Mouse (Mus musculus) kidney, adult 2 months (tissue): ENCODE data around the gene Eif3i. TPM values are rescaled to one million over a fixed set of nuclear protein-coding genes. Genes with fewer than 3 reads are reported as not detected.

Source experiments
- DNase-seq: peaks from one replicate; pipeline ENCODE4 v3.0.0; 2021
- H3K27ac ChIP-seq: fragments of 200-500 bp; 2 replicates; pipeline ENCODE4 v1.5.1; 2012; ENCODE audit warnings: low read depth, low read length, control low read depth, inconsistent platforms; ENCODE audit not compliant: insufficient read depth
- H3K27me3 ChIP-seq: fragments of 200-500 bp; replicated peaks from 2 replicates; pipeline ENCODE4 v1.6.1; 2012; ENCODE audit warnings: mild to moderate bottlenecking, moderate library complexity, low read length, inconsistent platforms; ENCODE audit not compliant: control insufficient read depth, insufficient read depth
- H3K36me3 ChIP-seq: fragments of 200-500 bp; 2 replicates; pipeline ENCODE4 v1.6.1; 2012; ENCODE audit warnings: mild to moderate bottlenecking, moderate library complexity, low read length, inconsistent platforms; ENCODE audit not compliant: control insufficient read depth, insufficient read depth
- H3K4me1 ChIP-seq: fragments of 200-500 bp; 2 replicates; pipeline ENCODE4 v1.6.1; 2011; ENCODE audit warnings: low read length; ENCODE audit not compliant: control insufficient read depth, insufficient read depth
- H3K4me3 ChIP-seq: fragments of 200-500 bp; 2 replicates; pipeline ENCODE4 v1.5.1; 2011; ENCODE audit warnings: mild to moderate bottlenecking, low read depth, low read length, control low read depth; ENCODE audit not compliant: insufficient read depth
- CTCF ChIP-seq: fragments of 200-500 bp; conservative IDR thresholded peaks from 2 replicates; pipeline ENCODE4 v1.5.1; 2011; ENCODE audit warnings: low read depth, mild to moderate bottlenecking, control low read depth, low read length, moderate library complexity, mixed read lengths; ENCODE audit not compliant: insufficient read depth, insufficient read length
- POLR2A ChIP-seq: fragments of 200-500 bp; IDR thresholded peaks from one replicate; pipeline ENCODE4 v1.6.1; 2011; ENCODE audit warnings: low read depth, low read length, control low read depth
- WGBS: fragments of 180-500 bp; shearing (Covaris S2); methylation state at CpG from one replicate; pipeline ENCODE4 v1.1.7; 2018; 5-methylcytosine and 5-hydroxymethylcytosine counted together
- polyA plus RNA-seq: library from polyadenylated mRNA; depleted of rRNA; stranded (reverse); fragments of >200 nt; gene quantifications from 2 replicates; pipeline ENCODE4 v1.2.3, GENCODE M21; 2012

Gene Eif3i
- polyA plus RNA-seq, 1 experiment = 311 TPM

DNA sequence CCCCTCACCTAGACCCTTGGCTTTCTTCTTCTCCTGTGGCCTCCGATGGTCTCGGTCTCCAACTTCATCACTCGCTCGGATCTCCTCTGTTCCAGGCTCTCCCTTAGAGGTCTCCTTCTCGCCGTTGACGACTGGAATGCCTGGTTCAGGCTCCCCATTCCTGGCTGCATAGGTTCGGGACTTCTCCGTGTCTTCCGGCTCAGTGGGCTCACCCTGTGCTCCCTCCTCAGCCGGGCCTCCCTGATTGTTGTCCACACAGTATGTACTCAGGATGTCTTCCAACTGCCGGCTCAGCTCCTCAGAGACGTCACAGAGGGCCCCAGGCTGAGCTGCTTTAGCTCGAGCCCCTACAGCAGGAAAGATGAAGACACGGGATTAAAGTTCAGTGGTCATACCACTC is 38.8 kb upstream of the Eif3i start:
- TF ChIP-seq CTCF (no peak), POLR2A (no peak)
- Histone ChIP-seq H3K4me1 (peaks cover 7% of the 10 kb centered on the region; the same call in 1 of the 2 replicates), H3K4me3 (no peak overlapping the region), H3K27me3 (no peaks in the 10 kb centered on the region), H3K27ac (no peak overlapping the region), H3K36me3 (peaks cover 2% of the 10 kb centered on the region; the same call in 1 of the 2 replicates)
- WGBS = 72% methylated on average over 15 of the region's 15 CpGs
- no peak for DNase-seq

GRCm38 (mm10) chr4:129633852-129634251 is 33.4 kb upstream of the Eif3i start:
- Histone ChIP-seq H3K27me3 (no peaks in the 10 kb centered on the region), H3K4me3 (no peak overlapping the region), H3K4me1 (no peaks in the 10 kb centered on the region), H3K36me3 (peaks cover 11% of the 10 kb centered on the region), H3K27ac (no peak overlapping the region)
- DNase-seq = no peak
- 98% methylated on average over 6 of the region's 6 CpGs for WGBS
- TF ChIP-seq CTCF = no peak

DNA sequence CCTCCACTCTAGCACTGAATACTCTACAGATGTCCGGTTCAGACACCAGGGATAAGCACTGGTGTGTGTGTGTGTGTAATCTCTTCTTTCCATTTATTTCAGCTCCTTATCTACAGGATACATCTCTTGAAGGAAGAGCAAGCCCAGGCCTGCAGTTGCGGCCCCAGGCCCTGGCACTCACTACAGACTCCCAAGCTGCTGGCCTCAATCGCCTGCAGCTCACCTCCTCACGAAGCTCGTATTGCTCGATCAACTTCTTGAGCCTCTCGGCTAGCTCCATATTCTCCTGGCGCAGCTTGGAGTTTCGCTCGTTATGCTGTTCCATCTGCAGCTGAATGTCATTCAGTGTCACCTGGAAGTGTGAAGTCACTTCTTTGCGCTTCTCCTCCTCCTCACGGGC is 31.4 kb upstream of the Eif3i start:
- no peaks in the 10 kb centered on the region for H3K27me3 ChIP-seq
- H3K27ac ChIP-seq = no peak overlapping the region
- no peak overlapping the region for H3K4me3 ChIP-seq
- WGBS = 81% methylated on average over 12 of the region's 12 CpGs
- DNase-seq = no peak
- no peaks in the 10 kb centered on the region for H3K4me1 ChIP-seq
- TF ChIP-seq CTCF (no peak), POLR2A (no peak)
- peaks cover 10% of the 10 kb centered on the region for H3K36me3 ChIP-seq

GRCm38 (mm10) chr4:129630944-129631343 is 30.5 kb upstream of the Eif3i start:
- peak; percentile 64 for DNase-seq
- H3K36me3 ChIP-seq = peaks cover 10% of the 10 kb centered on the region
- TF ChIP-seq POLR2A = no peak
- TF ChIP-seq CTCF = no peak
- no peaks in the 10 kb centered on the region for H3K27me3 ChIP-seq
- WGBS = 59% methylated on average over 4 of the region's 4 CpGs
- no peak overlapping the region for H3K4me3 ChIP-seq
- no peak overlapping the region for H3K27ac ChIP-seq
- H3K4me1 ChIP-seq = no peaks in the 10 kb centered on the region

- TF ChIP-seq POLR2A (no peak), CTCF (no peak)
- no peaks in the 10 kb centered on the region for H3K27me3 ChIP-seq
- no peak overlapping the region for H3K27ac ChIP-seq
- 82% methylated on average over 6 of the region's 6 CpGs for WGBS
- no peak overlapping the region for H3K4me3 ChIP-seq
- H3K4me1 ChIP-seq = peaks cover 12% of the 10 kb centered on the region
- DNase-seq = no peak
- H3K36me3 ChIP-seq = peaks cover 3% of the 10 kb centered on the region
Measured at GRCm38 (mm10) chr4:129626035-129626434, 25.6 kb upstream of the Eif3i start.

DNA sequence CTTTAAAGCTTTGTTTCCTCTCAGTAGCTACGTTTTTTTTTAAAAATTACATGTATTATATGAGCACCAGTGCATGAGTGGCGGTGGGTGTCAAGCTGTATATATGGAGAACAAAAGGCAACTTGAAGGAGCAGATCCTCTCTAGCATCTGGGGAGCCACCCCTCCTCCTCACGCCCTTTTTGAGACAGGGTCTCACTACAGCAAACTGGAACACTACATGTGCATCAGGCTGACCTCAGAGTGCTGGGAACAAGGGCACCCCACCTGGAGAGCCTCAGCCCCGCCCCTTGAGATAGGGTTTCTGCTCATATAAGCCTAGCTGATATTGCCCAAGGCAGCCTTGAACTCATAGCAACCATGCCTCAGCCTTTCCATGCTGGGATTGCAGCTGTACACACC is 25.0 kb upstream of the Eif3i start:
- H3K4me1 ChIP-seq = peaks cover 12% of the 10 kb centered on the region
- H3K4me3 ChIP-seq = no peak overlapping the region
- peak overlapping the region; percentile 74; the same call in 1 of the 2 replicates for H3K27ac ChIP-seq
- H3K36me3 ChIP-seq = peaks cover 2% of the 10 kb centered on the region
- H3K27me3 ChIP-seq = no peaks in the 10 kb centered on the region
- 55% methylated on average over 4 of the region's 4 CpGs for WGBS
- no peak for DNase-seq
- TF ChIP-seq CTCF (no peak), POLR2A (no peak)

GRCm38 (mm10) chr4:129625029-129625370 is 24.6 kb upstream of the Eif3i start:
- peak; percentile 58 for DNase-seq
- Histone ChIP-seq H3K4me1 (peaks cover 12% of the 10 kb centered on the region), H3K4me3 (peak overlapping the region; percentile 13; the same call in 1 of the 2 replicates), H3K36me3 (peaks cover 2% of the 10 kb centered on the region), H3K27ac (peak overlapping the region; percentile 74), H3K27me3 (no peaks in the 10 kb centered on the region)
- WGBS = 7% methylated on average over 6 of the region's 6 CpGs
- TF ChIP-seq CTCF (no peak), POLR2A (no peak)
